Mouse (Mus musculus) G1E (cell line): Measurements from ENCODE around the gene Ifitm6. TPM values are rescaled to one million over a fixed set of nuclear protein-coding genes. Genes with fewer than 3 reads are reported as not detected.
"Not testable (repeated sequence)": the region's sequence is repeated elsewhere in the genome, so short reads cannot be mapped to it uniquely, and the experiment has no call there.

Experiments used
- ATAC-seq: 2 replicates; pipeline ENCODE4 v1.8.0; 2016; ENCODE audit warnings: mild to moderate bottlenecking; ENCODE audit not compliant: insufficient number of reproducible peaks, poor library complexity, low FRiP score, severe bottlenecking; ENCODE audit errors: extremely low read depth
- DNase-seq: peaks from one replicate; pipeline ENCODE4 v3.0.0; 2012; ENCODE audit warnings: low spot score
- H3K27me3 ChIP-seq: 2 replicates; pipeline ENCODE4 v1.6.1; 2012; ENCODE audit warnings: mild to moderate bottlenecking, low read length, inconsistent platforms; ENCODE audit not compliant: insufficient read depth
- H3K36me3 ChIP-seq: replicated peaks from 2 replicates; pipeline ENCODE3; 2012; ENCODE audit warnings: mild to moderate bottlenecking, inconsistent platforms
- H3K4me1 ChIP-seq: 2 replicates; pipeline ENCODE4 v1.6.1; 2012; ENCODE audit warnings: low read depth, low read length, inconsistent platforms, mixed read lengths; ENCODE audit not compliant: insufficient read depth
- H3K4me3 ChIP-seq: 2 replicates; pipeline ENCODE4 v1.5.1; 2012; ENCODE audit warnings: low read depth, mild to moderate bottlenecking, inconsistent platforms, low read length, moderate library complexity, mixed read lengths
- H3K9me3 ChIP-seq: replicated peaks from 2 replicates; pipeline ENCODE4 v1.6.1; 2012; ENCODE audit warnings: inconsistent platforms
- CTCF ChIP-seq: IDR thresholded peaks from 2 replicates; pipeline ENCODE4 v1.5.1; 2012; ENCODE audit warnings: low read depth, low read length, inconsistent platforms, mixed read lengths
- GATA1 ChIP-seq: IDR thresholded peaks from 2 replicates; pipeline ENCODE4 v1.6.1; 2012; ENCODE audit warnings: borderline replicate concordance, low read length, inconsistent platforms, mixed read lengths
- GATA2 ChIP-seq: IDR thresholded peaks from 2 replicates; pipeline ENCODE4 v1.6.1; 2012; ENCODE audit warnings: low read depth, low read length, inconsistent platforms, borderline replicate concordance
- POLR2AphosphoS5 ChIP-seq: IDR thresholded peaks from 2 replicates; pipeline ENCODE4 v1.6.1; 2012; ENCODE audit warnings: low read depth, low read length, inconsistent platforms; ENCODE audit not compliant: insufficient replicate concordance
- TAL1 ChIP-seq: conservative IDR thresholded peaks from 2 replicates; pipeline ENCODE4 v1.6.1; 2012; ENCODE audit warnings: low read depth, low read length, inconsistent platforms, mixed read lengths
- polyA plus RNA-seq: library from polyadenylated mRNA; stranded (reverse); fragments of >175 nt; gene quantifications from 2 replicates; pipeline ENCODE4 v1.2.3, GENCODE M21; 2012
- total RNA-seq, 2 experiments: library from RNA; stranded (forward) in 1 of 2; stranded (reverse) in 1 of 2; fragments of 200-1000 nt in 1 of 2; fragments of >200 nt in 1 of 2; fragmentation: Nextera tagmentation in 1 of 2; gene quantifications; 2 replicates each; pipeline ENCODE4 v1.2.3; 2014 to 2017

Ifitm6 gene
- total and polyA plus RNA-seq, 3 experiments: not detected

GRCm38 (mm10) chr7:141038090-141039032, 20.6 kb upstream of the Ifitm6 start:
- H3K27me3 ChIP-seq: peaks cover 19% of the 10 kb centered on the region
- H3K4me1 ChIP-seq: no peaks in the 10 kb centered on the region
- DNase-seq: no peak
- no peak for ATAC-seq
- TF ChIP-seq POLR2AphosphoS5 (no peak), TAL1 (no peak), CTCF (no peak), GATA1 (no peak), GATA2 (no peak)
- no peaks in the 10 kb centered on the region for H3K9me3 ChIP-seq
- no peak overlapping the region for H3K4me3 ChIP-seq
- no peaks in the 10 kb centered on the region for H3K36me3 ChIP-seq

DNA sequence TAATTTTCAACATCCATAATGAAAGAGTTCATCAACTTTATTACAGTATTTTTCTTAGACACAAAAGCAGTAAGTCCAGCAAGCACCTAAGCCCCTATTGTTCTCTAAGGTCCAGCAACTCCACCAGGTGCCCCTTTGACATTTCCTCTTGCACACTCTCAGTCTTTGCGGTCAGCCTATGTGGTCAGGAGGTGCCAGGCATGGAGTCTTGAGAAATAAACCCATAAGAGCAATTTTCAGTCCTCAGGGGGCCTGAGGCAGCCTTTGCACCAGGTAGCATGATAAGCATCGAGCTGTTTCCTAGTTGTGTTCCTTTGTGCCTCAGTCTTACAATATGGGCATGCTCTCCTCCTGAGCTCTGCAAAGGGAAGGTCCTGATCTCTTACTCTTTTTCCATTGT, 18.9 kb upstream of the Ifitm6 start:
- ATAC-seq, H3K4me1 ChIP-seq, H3K36me3 ChIP-seq, H3K9me3 ChIP-seq, DNase-seq, H3K4me3 ChIP-seq: not testable (repeated sequence)
- peaks cover 27% of the 10 kb centered on the region for H3K27me3 ChIP-seq

DNA sequence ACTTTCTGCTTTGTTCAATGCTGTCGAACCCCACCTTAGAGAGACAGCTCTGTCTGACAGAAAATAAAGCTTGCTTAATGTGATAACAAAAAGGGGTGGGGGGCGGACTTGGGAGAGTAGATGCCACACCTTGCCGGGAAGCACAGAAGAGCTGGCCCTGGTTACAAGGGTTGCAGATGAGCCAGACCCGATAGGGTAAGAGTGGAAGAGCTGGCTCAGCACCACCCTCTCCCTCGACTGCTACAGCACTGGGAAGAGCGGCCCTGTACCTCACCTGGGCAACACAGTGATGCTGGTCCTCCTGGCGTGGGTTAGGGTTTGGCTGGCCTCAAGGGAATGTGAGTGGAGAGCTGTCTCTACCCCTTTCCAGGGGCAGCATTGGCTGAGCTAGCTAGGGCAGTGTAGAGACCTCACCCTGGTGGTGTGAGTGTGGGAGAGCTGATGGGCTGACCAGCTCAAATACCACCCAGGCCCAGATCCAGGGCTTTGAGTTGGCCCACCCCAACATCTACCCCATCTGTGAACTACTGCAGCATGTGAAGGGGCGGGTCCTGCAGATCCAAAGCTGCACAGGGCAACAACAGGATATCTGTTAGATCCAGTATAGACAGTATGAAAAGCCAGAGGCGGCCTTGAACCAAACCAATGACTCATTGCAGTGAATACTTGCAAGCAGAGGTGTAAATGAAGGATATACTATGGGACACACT, 14.9 kb upstream of the Ifitm6 start:
- H3K4me3 ChIP-seq: no peak overlapping the region
- peaks cover 37% of the 10 kb centered on the region for H3K27me3 ChIP-seq
- H3K4me1 ChIP-seq: no peaks in the 10 kb centered on the region
- DNase-seq (no peak), ATAC-seq (no peak)
- TF ChIP-seq POLR2AphosphoS5: no peak
- no peak for TF ChIP-seq CTCF
- no peak for TF ChIP-seq TAL1
- TF ChIP-seq GATA1: no peak
- TF ChIP-seq GATA2: no peak
- H3K36me3 ChIP-seq: no peaks in the 10 kb centered on the region
- no peaks in the 10 kb centered on the region for H3K9me3 ChIP-seq

GRCm38 (mm10) chr7:141030390-141030789, 12.7 kb upstream of the Ifitm6 start:
- Histone ChIP-seq H3K27me3 (peaks cover 40% of the 10 kb centered on the region), H3K9me3 (no peaks in the 10 kb centered on the region), H3K4me1 (no peaks in the 10 kb centered on the region), H3K36me3 (no peaks in the 10 kb centered on the region), H3K4me3 (no peak overlapping the region)
- no peak for ATAC-seq
- no peak for TF ChIP-seq TAL1
- TF ChIP-seq GATA1: no peak
- no peak for TF ChIP-seq POLR2AphosphoS5
- TF ChIP-seq CTCF: no peak
- no peak for TF ChIP-seq GATA2
- DNase-seq: no peak

GRCm38 (mm10) chr7:141028831-141029230, 11.1 kb upstream of the Ifitm6 start, which contains the start of gene Gm17387:
Gene Gm17387 (plus strand): TSS chr7:141029131.
- no peak within 1 kb of the TSS for H3K4me3 ChIP-seq
- peaks cover 36% of the 10 kb centered on the region for H3K27me3 ChIP-seq
- no peak for ATAC-seq
- TF ChIP-seq GATA2 (no peak), TAL1 (no peak)
- no peaks in the 10 kb centered on the region for H3K4me1 ChIP-seq
- no peak for DNase-seq
- no peaks in the 10 kb centered on the region for H3K36me3 ChIP-seq
- no peaks in the 10 kb centered on the region for H3K9me3 ChIP-seq

- Histone ChIP-seq H3K4me3 (no peak overlapping the region), H3K27me3 (peaks cover 19% of the 10 kb centered on the region), H3K9me3 (no peaks in the 10 kb centered on the region), H3K4me1 (no peaks in the 10 kb centered on the region), H3K36me3 (no peaks in the 10 kb centered on the region)
- DNase-seq: no peak
- TF ChIP-seq CTCF (no peak), GATA2 (no peak), POLR2AphosphoS5 (no peak), GATA1 (no peak), TAL1 (no peak)
- ATAC-seq: no peak
These were observed 9.0 kb upstream of the Ifitm6 start for GRCm38 (mm10) chr7:141026740-141027098.
